Mouse (Mus musculus) bone marrow macrophage, adult 2 months (primary cell): ENCODE measurements around the gene Fam102a.

Experiments
- CTCF ChIP-seq: IDR thresholded peaks from 2 replicates; pipeline ENCODE4 v1.5.1; 2012; ENCODE audit warnings: low read depth, mild to moderate bottlenecking, low read length, moderate library complexity
- POLR2A ChIP-seq: IDR thresholded peaks from 2 replicates; pipeline ENCODE4 v1.6.1; 2012; ENCODE audit warnings: mild to moderate bottlenecking, low read depth, low read length, borderline replicate concordance

DNA sequence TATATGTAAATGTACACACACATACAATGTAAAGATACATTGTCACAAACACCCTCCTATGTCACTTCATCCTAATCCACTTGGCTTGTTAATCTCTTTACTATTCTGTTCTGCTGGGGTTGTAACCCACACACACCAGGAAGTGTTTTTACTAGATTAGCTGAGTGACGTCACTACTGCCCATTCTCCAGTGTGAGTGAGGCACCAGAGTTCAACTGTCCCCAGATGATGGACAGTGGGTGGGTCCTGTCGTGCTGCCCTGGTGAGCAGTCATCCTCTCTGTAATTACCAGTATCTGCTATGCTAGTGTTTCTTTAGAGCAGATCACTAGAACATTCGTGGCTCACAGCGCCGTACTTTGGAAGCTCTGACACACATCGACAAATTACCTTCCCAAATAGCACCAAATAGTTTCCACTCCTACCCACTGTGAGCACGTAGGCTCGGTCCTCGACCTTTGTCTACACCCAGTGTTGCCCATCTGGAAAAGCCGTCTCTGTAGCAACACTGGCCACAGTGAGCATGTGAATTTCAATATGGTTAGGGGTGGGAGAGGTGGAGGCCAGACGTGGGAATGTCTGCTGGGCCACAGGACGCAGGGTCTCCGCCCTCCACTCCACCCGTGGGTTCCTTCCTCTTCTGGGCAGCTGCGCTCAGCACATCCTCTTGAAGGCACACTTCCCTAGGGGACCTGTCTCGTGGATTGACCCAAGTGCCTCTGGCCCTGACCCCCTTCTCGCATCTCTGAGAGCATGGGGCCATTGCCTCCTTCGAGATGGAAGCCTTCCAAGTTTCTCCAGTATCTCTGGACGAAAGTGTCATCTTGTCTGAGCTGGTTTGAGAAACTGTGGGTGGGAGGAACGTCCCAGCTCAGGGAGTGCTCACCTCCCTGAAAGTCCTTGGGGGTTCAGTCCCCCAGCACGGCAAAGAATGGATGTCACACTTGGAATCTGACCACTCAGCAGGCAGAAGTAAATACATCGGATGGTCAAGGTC, 28.2 kb upstream of the Fam102a start:
- TF ChIP-seq POLR2A (no peak), CTCF (no peak)
